Mouse (Mus musculus): ENCODE measurements at regions not wholly inside any gene's neighbourhood (a gene's known extent, or its start where the extent isn't known, plus 50 kb on each side); places are given as distances from the start of the nearest gene placed in this dataset.

DNA sequence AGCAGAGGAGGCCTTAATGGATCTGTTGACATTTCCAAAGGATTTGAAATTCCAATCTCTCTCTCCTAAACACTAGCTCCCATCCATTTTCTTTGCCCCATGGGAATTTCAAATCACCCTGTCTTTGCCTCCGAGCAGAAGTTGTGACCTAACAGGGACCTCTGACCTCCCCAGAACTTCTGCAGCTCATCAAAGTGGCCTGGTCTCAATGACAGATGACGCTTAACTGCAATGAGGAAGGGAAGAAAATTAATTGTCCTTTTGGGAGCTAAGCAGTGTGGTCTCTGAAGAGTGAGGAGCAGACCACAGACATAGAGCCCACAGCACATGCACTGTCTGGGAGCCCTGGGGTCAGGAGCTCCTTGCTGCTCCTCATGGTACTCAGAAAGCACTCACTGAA, 155.3 kb downstream of the Tox3 start:
- H3K4me2 ChIP-seq: no peak overlapping the region
- ATAC-seq (ENCODE audit: low FRiP score): no peak
- no peaks in the 10 kb centered on the region for H3K27me3 ChIP-seq
- H3K9me3 ChIP-seq: no peaks in the 10 kb centered on the region
- H3K27ac ChIP-seq: no peak overlapping the region
- 34% methylated on average over 2 of the region's 2 CpGs for WGBS
- H3K36me3 ChIP-seq: no peaks in the 10 kb centered on the region
- no peak overlapping the region for H3K9ac ChIP-seq
- no peaks in the 10 kb centered on the region for H3K4me1 ChIP-seq (replicated peaks)
- no peak overlapping the region for H3K4me3 ChIP-seq

DNA sequence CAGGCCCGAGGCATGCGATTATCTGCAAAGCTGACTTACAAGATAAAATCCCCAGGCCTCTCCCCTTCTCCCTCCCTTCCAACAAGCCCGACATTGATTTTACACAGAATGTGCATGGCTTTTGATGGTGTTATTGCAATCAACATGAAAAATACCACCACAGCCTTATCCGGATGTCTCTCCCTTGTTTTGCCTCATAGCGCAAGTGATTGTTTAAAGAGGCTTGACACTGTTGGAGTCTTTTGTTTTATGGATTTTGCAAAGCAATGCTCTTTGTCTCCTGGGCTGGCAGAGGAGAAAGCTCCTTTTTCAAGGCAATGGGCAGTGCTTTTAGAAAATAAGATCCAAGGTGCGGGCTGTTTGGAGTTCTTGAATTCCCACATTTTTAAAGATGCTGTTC, 165.3 kb downstream of the Tox3 start:
- no peak overlapping the region for H3K4me2 ChIP-seq
- no peak overlapping the region for H3K4me3 ChIP-seq
- no peak for ATAC-seq (ENCODE audit: low FRiP score)
- no peak overlapping the region for H3K9ac ChIP-seq
- no peaks in the 10 kb centered on the region for H3K9me3 ChIP-seq
- H3K4me1 ChIP-seq (replicated peaks): peaks cover 13% of the 10 kb centered on the region
- no peaks in the 10 kb centered on the region for H3K27me3 ChIP-seq
- 34% methylated on average over 6 of the region's 6 CpGs for whole genome bisulfite sequencing
- H3K27ac ChIP-seq: no peak overlapping the region
- no peaks in the 10 kb centered on the region for H3K36me3 ChIP-seq

DNA sequence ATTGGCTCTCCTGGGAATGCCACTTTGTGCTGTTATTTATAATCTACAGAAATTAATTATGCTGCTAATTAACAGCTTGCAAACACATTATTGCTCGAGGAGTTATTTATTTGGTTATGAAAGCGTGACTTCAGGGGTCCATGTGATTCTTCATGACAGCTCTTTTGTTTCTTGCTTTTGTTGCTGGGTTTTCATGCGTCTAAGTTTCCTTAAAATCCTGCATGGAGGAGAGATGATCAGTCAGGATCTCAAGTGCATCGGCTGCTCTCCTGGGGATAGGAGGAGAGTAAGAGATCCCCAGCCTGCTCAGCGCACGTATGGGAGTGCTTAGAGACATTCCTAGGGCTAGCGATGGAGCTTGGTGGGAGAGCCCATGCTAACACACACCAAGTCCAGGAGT, 171.4 kb downstream of the Tox3 start:
- no peaks in the 10 kb centered on the region for H3K9me3 ChIP-seq
- peaks cover 19% of the 10 kb centered on the region for H3K4me1 ChIP-seq (replicated peaks)
- no peaks in the 10 kb centered on the region for H3K36me3 ChIP-seq
- H3K27me3 ChIP-seq: no peaks in the 10 kb centered on the region
- H3K4me3 ChIP-seq: no peak overlapping the region
- H3K4me2 ChIP-seq: no peak overlapping the region
- no peak overlapping the region for H3K27ac ChIP-seq
- no peak overlapping the region for H3K9ac ChIP-seq
- no peak for ATAC-seq (ENCODE audit: low FRiP score)
- WGBS: 28% methylated on average over 7 of the region's 7 CpGs

DNA sequence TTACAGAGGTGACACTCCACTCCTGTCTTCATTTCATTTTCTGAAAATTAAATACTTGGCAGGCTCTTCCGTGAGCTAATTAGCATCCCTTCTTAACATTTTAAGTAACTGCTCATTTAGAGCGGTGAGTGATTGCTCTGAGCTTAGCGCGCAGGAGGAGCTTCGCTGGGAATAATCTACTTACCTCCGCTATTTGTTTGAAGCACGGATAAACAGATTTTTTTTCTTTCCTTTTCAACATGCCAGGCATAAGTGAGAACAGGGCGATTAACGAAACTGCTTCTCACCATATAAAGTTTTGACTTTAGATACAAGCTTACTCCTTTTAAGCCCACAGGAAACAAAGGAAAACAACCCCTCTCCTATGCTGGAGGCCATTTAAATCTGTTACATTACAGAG, 171.8 kb downstream of the Tox3 start:
- WGBS: 42% methylated on average over 9 of the region's 9 CpGs
- Histone ChIP-seq H3K27me3 (no peaks in the 10 kb centered on the region), H3K9me3 (no peaks in the 10 kb centered on the region), H3K4me1 (replicated peaks) (peaks cover 19% of the 10 kb centered on the region), H3K27ac (no peak overlapping the region), H3K9ac (no peak overlapping the region), H3K36me3 (no peaks in the 10 kb centered on the region), H3K4me2 (no peak overlapping the region), H3K4me3 (no peak overlapping the region)
- no peak for ATAC-seq (ENCODE audit: low FRiP score)

DNA sequence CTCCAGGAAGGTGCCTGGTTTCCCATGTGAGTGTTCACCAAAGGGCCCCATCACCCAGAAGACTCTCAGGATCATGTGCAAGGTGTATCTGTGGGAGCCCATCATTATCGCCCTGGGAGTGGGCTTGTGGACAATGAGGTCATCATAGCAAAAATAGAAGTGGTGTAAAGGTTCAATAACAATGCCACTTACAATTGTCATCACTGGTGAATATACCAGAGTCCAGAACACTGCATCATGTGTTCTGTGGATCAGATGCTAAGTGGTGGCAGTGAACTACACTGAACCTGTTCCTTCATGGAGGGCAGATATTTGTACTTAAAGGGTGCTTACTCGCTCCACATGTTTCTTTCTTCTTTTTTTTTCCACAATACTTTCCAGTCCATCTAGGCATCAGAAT, 181.5 kb downstream of the Tox3 start:
- Histone ChIP-seq H3K4me1 (replicated peaks) (no peaks in the 10 kb centered on the region), H3K4me3 (no peak overlapping the region), H3K27me3 (no peaks in the 10 kb centered on the region), H3K36me3 (no peaks in the 10 kb centered on the region), H3K27ac (no peak overlapping the region), H3K4me2 (no peak overlapping the region), H3K9ac (no peak overlapping the region), H3K9me3 (no peaks in the 10 kb centered on the region)
- 96% methylated on average over 2 of the region's 2 CpGs for WGBS
- ATAC-seq (ENCODE audit: low FRiP score): no peak

DNA sequence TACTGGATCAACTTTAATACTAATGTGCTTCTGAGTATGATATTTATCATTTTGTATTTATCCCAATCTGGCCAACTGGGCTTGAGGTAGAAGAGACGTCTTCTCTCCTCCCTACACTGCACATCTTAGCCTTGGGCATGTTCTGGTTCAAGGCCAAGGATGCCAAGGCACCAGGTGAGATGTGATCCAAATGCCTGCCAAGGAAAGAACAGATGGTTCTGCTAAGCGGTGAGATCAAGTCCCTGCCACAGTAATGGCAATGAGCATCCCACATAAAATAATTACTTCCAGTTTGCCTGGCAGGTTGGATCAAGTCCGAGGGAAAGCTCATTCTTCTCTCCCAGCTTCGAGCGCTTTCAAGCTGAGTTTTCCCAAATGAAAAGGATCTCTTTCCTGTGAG, 196.7 kb downstream of the Tox3 start:
- H3K4me2 ChIP-seq: no peak overlapping the region
- 0 out of 2 replicates have a peak, but pooled peaks cover 7% of the 10 kb centered on the region for H3K4me1 ChIP-seq (replicated peaks)
- no peaks in the 10 kb centered on the region for H3K27me3 ChIP-seq
- no peak overlapping the region for H3K4me3 ChIP-seq
- no peak overlapping the region for H3K9ac ChIP-seq
- H3K27ac ChIP-seq: no peak overlapping the region
- no peaks in the 10 kb centered on the region for H3K36me3 ChIP-seq
- no peaks in the 10 kb centered on the region for H3K9me3 ChIP-seq
- WGBS: 89% methylated on average over 5 of the region's 5 CpGs
- no peak for ATAC-seq (ENCODE audit: low FRiP score)

DNA sequence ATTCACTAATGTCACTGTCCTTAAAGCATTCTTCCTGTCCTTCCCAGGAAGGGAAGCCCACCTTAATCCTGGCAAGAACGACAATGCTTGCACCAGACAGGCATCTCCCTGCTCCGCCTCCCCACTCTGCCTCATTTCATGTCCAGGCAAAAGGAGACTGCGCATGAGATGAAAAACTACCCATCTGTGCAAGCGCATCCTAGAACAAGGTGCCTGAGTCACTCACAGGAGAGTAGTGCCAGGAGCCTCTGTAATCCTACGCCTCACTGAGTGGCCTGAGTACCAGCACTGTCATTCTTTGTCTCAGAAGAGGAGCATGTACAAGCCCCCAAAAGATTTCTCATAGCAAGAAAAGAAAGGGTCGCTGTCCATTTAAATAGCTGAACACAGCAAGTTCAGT, 198.2 kb downstream of the Tox3 start:
- Histone ChIP-seq H3K9ac (no peak overlapping the region), H3K9me3 (no peaks in the 10 kb centered on the region), H3K36me3 (no peaks in the 10 kb centered on the region), H3K4me3 (no peak overlapping the region), H3K4me2 (0 out of 2 replicates have a peak overlapping the region, but pooled peaks have one; percentile 13), H3K27me3 (no peaks in the 10 kb centered on the region), H3K27ac (no peak overlapping the region), H3K4me1 (replicated peaks) (0 out of 2 replicates have a peak, but pooled peaks cover 7% of the 10 kb centered on the region)
- 57% methylated on average over 6 of the region's 6 CpGs for WGBS
- no peak for ATAC-seq (ENCODE audit: low FRiP score)

DNA sequence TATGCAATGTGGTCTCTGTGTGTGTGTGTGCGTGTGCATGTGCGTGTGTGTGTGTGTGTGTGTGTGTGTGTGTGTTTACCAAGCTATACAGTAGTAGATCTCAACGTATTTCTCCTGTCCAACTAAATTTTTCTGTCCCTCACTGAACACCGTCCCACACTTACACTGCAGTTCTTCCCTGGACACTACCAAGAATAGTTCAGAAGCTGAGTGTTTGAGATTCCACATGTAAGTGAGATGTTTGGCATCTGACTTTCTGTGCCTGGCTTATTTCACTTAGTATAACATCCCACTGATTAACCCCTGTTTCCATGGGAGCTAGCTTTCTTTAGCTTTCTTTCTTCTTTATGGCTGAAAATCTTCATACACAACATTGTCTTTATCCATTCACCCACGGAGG, 213.5 kb downstream of the Tox3 start:
- no peak for ATAC-seq (ENCODE audit: low FRiP score)
- Histone ChIP-seq H3K4me1 (replicated peaks) (no peaks in the 10 kb centered on the region), H3K27me3 (no peaks in the 10 kb centered on the region), H3K36me3 (no peaks in the 10 kb centered on the region), H3K27ac (no peak overlapping the region), H3K9ac (no peak overlapping the region), H3K4me3 (no peak overlapping the region), H3K4me2 (no peak overlapping the region), H3K9me3 (no peaks in the 10 kb centered on the region)
- WGBS: 87% methylated on average over 5 of the region's 5 CpGs

DNA sequence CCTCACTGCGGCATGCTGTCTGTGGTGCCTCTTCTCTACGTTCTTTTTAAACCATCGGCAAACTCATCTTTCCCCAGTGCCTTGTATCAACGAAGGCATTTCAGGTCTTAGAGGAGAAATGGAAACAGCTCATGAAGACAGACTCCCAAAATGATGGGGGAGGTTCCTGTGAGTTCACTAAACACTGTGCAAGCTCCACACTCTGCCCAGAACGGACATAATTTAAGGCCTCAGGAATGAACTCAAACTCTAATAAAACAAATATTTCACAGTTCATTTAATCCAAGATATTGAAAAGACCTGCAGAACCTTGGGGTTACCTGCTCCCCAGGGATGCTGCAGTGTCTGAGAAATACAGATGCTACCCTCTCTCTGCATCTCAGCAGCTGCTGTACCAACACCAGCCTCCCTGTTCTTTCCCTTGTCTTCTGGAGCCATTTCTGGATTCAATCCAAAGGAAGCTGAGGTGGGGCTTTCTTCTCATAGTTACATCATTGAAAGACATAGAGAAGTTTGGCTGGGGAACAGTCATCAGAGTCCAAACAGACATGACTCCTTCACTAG, 217.4 kb downstream of the Tox3 start:
- H3K4me3 ChIP-seq: no peak overlapping the region
- ATAC-seq (ENCODE audit: low FRiP score): no peak
- H3K4me2 ChIP-seq: no peak overlapping the region
- no peaks in the 10 kb centered on the region for H3K9me3 ChIP-seq
- no peaks in the 10 kb centered on the region for H3K36me3 ChIP-seq
- H3K4me1 ChIP-seq (replicated peaks): no peaks in the 10 kb centered on the region
- 88% methylated on average over 5 of the region's 5 CpGs for WGBS
- no peaks in the 10 kb centered on the region for H3K27me3 ChIP-seq
- no peak overlapping the region for H3K9ac ChIP-seq
- no peak overlapping the region for H3K27ac ChIP-seq

DNA sequence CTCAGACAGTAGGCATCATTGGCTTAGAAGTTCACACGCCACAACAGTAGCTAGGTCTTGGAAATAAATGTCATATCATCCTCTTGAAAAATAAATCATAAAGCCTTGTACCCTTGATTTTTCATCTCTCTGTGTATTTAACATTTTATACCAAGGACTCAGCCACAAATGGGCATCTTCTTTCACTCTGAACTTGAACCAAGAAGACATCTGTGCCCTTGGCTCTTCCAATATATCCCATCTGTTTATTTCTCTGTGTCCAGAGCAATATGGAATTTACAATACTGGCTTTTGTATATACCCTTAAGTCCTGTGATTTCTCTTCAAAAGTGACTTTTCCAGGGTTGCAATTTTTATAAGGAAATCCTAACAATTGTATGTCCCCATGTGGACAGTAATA, 222.7 kb downstream of the Tox3 start:
- no peaks in the 10 kb centered on the region for H3K9me3 ChIP-seq
- H3K27ac ChIP-seq: no peak overlapping the region
- 94% methylated on average over 1 of the region's 1 CpGs for WGBS
- H3K4me1 ChIP-seq (replicated peaks): 0 out of 2 replicates have a peak, but pooled peaks cover 4% of the 10 kb centered on the region
- no peak overlapping the region for H3K4me2 ChIP-seq
- H3K27me3 ChIP-seq: no peaks in the 10 kb centered on the region
- ATAC-seq (ENCODE audit: low FRiP score): no peak
- H3K36me3 ChIP-seq: no peaks in the 10 kb centered on the region
- no peak overlapping the region for H3K4me3 ChIP-seq
- no peak overlapping the region for H3K9ac ChIP-seq

DNA sequence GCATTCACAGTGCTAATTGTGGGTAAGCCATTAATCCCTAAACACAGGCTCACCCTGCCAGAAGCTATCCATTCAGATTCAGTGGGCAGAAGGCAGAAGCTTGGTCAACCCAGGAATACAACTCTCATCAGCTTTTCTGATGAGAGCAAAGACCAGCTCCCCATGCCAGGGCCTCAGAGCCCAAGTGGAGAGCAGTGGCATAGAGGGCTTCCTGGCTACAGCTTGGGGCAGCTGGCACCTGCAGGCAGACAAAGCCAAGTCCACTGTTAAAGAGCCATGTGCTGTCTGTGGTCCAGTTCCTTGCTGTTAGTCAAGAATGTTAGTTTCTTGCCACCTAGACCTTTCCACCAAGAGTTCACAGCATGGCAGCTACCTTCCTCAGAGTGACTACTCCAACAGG, 225.0 kb downstream of the Tox3 start:
- Histone ChIP-seq H3K4me3 (no peak overlapping the region), H3K9me3 (no peaks in the 10 kb centered on the region), H3K27ac (no peak overlapping the region), H3K27me3 (no peaks in the 10 kb centered on the region), H3K4me1 (replicated peaks) (0 out of 2 replicates have a peak, but pooled peaks cover 4% of the 10 kb centered on the region), H3K9ac (no peak overlapping the region), H3K4me2 (no peak overlapping the region), H3K36me3 (no peaks in the 10 kb centered on the region)
- no peak for ATAC-seq (ENCODE audit: low FRiP score)

DNA sequence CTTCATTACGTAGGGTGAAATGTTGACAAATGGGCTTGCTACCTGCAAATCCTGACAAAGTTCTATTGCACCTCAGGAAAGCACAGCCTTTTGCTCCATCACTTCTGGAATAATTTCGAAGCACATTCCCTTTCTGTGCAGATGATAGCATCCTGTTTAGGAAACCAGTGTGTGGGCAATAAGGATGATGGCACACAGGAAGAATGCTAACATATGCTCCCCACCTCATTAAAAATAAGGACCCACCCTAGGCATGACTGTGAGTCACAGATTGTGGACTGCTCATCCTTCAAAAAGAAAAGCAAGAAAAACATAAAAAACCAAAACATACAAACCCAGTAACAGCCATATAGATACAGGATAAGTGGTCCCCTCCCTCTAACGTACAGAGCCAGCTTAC, 226.2 kb downstream of the Tox3 start:
- Histone ChIP-seq H3K27me3 (no peaks in the 10 kb centered on the region), H3K36me3 (no peaks in the 10 kb centered on the region), H3K27ac (no peak overlapping the region), H3K4me2 (no peak overlapping the region), H3K4me1 (replicated peaks) (0 out of 2 replicates have a peak, but pooled peaks cover 4% of the 10 kb centered on the region), H3K4me3 (no peak overlapping the region), H3K9ac (no peak overlapping the region), H3K9me3 (no peaks in the 10 kb centered on the region)
- 75% methylated on average over 3 of the region's 3 CpGs for WGBS
- no peak for ATAC-seq (ENCODE audit: low FRiP score)

DNA sequence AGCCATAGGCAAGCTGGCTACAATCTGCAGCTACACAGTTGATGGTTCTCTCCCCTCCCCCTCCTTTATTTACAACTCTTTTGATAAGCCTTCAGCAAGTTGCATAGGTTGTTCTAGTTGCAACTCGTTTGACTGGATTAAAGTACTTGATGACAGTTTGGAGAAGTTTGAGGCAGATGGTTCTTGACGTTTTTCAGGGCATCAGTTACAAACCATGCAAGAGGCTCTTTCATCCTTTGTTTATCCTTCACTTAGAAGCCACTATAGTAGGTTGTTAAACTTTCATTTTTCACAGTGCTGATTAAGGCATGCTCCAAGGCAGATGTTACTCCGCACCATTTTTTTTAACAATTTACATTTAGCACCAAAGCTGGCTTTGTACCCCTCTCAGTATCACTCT, 227.1 kb downstream of the Tox3 start:
- no peaks in the 10 kb centered on the region for H3K9me3 ChIP-seq
- 25% methylated on average over 3 of the region's 3 CpGs for WGBS
- H3K27me3 ChIP-seq: no peaks in the 10 kb centered on the region
- no peak overlapping the region for H3K4me3 ChIP-seq
- no peak overlapping the region for H3K27ac ChIP-seq
- no peak for ATAC-seq (ENCODE audit: low FRiP score)
- no peak overlapping the region for H3K4me2 ChIP-seq
- no peaks in the 10 kb centered on the region for H3K36me3 ChIP-seq
- H3K9ac ChIP-seq: no peak overlapping the region
- 0 out of 2 replicates have a peak, but pooled peaks cover 4% of the 10 kb centered on the region for H3K4me1 ChIP-seq (replicated peaks)
